Mouse (Mus musculus): ENCODE results near the gene Rnf34. TPM values are rescaled to one million over a fixed set of nuclear protein-coding genes. Genes with fewer than 3 reads are reported as not detected.

Rnf34 gene
- total RNA-seq, 2 experiments from 2014 or later: 10.1 to 15.6 TPM

DNA sequence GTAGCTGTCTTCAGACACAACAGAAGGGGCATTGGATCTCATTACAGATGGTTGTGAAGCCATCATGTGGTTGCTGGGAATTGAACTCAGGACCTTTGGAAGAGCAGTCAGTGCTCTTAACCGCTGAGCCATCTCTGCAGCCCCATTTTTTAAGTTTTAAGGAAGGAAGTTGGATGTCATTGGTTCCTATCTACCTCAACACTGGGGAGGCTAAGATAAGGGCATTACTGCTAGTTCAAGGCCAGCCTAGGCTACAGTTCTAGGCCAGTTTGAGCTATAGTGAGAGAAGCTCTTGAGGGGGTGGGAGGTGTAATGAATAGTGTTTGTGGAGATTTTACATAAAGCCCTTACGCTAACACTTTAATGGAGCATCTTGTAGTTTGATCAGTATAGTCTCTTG, 13.2 kb downstream of the Rnf34 start:
- no peak for ATAC-seq (replicated peaks; ENCODE audit: poor library complexity)

GRCm38 (mm10) chr5:122872626-122873025, 22.8 kb downstream of the Rnf34 start:
- no peak for ATAC-seq (replicated peaks; ENCODE audit: poor library complexity)

- ATAC-seq (replicated peaks; ENCODE audit: poor library complexity): no peak
Measured at GRCm38 (mm10) chr5:122873573-122873972, 23.7 kb downstream of the Rnf34 start.

GRCm38 (mm10) chr5:122874359-122874758, 24.5 kb downstream of the Rnf34 start:
- no peak for ATAC-seq (replicated peaks; ENCODE audit: poor library complexity)

DNA sequence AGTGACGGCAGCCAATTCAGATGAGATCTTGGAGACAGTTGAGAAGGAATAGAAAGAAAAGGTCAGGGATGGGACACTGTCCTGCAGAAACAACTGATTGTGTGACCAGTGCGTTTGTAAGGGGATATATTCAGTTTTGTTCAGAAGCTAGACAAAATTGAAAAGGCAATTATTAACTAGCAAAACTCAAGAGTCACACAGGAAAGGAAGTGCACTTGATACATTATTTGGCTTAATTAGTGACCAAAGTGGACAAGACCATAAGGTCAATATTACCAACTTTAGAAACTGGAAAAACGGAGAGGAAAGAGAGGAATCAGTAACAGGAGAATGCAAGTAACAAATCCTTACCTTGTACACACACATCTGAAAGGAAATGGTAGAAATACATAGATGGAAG, 26.8 kb downstream of the Rnf34 start:
- ATAC-seq (replicated peaks; ENCODE audit: poor library complexity): no peak

DNA sequence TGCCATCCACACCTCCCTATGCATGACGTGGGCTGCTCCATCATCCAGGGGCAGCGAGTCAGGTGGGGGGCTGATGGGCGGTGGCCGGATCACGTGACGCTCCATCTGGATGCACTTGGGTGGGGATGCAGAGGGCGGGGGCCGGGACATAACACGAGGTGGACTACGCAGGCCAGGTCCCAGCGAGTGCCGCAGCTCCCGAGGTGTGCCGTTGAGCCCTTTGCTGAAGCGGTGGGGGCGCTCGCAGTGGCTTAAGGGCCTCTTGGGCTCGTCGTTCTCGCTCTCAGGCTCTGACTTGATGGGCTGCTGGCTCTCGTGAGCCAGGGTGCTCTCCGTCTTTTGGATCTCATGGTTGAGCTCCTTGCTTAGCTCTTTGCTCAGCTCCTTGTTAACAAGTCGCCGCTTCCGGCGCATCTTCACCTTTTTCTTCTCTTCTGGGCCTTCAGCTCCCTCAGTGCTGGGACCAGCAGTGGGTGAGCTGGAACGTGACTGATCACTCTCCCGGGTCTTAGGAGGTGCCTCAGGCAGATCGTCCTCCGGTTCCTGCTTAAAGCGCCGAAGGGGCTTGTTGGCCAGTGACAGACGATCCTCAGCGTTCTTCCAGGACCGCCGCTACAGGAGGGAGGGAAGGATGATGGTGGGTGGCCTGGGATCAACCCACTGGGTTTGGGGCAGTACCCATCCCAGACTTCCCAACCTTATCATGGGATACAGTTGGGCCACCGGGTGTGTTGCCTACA, 30.6 kb downstream of the Rnf34 start:
- no peak for ATAC-seq (replicated peaks; ENCODE audit: poor library complexity)

- peak; percentile 81 for ATAC-seq (replicated peaks; ENCODE audit: poor library complexity)
Measured at GRCm38 (mm10) chr5:122881313-122881712, 31.5 kb downstream of the Rnf34 start.

GRCm38 (mm10) chr5:122882256-122883050, 32.6 kb downstream of the Rnf34 start:
- no peak for ATAC-seq (replicated peaks; ENCODE audit: poor library complexity)

GRCm38 (mm10) chr5:122883237-122883636, 33.4 kb downstream of the Rnf34 start:
- ATAC-seq (replicated peaks; ENCODE audit: poor library complexity): no peak

GRCm38 (mm10) chr5:122883652-122884235, 33.9 kb downstream of the Rnf34 start:
- no peak for ATAC-seq (replicated peaks; ENCODE audit: poor library complexity)

GRCm38 (mm10) chr5:122884594-122885348, 34.9 kb downstream of the Rnf34 start:
- no peak for ATAC-seq (replicated peaks; ENCODE audit: poor library complexity)

- no peak for ATAC-seq (replicated peaks; ENCODE audit: poor library complexity)
Measured at GRCm38 (mm10) chr5:122887033-122887432, 37.2 kb downstream of the Rnf34 start.

- no peak for ATAC-seq (replicated peaks; ENCODE audit: poor library complexity)
Measured at GRCm38 (mm10) chr5:122887926-122888611, 38.2 kb downstream of the Rnf34 start.

DNA sequence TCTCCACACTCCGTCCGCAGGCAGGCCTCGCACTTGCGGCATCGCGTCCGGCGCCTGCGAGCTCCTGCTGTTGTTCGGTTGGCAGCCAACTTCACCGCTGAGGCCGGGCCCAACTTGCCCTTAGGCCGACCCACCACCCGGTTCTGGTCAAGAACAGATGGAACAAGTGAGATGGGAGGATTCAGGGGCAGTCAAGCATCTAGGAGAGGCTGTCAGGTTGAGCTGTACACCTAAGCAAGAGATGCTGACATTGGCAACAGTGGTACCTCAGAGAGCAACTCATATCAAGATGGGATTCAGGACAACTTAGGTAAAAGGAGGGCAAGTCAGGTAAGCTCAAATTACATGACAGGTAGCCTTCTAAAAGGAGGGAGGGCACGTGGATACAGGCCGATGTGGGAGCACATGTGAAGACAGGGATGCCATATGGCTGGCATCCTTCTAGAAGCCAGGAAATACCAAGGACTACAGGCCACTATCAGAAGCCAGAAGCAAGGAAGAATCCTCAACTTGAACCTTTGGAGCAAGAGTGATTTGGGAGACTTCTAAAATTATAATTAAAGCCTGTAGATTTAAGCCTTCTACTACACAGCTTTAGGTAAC, 38.9 kb downstream of the Rnf34 start:
- ATAC-seq (replicated peaks; ENCODE audit: poor library complexity): no peak

- ATAC-seq (replicated peaks; ENCODE audit: poor library complexity): no peak
Measured at GRCm38 (mm10) chr5:122890396-122890795, 40.5 kb downstream of the Rnf34 start.

DNA sequence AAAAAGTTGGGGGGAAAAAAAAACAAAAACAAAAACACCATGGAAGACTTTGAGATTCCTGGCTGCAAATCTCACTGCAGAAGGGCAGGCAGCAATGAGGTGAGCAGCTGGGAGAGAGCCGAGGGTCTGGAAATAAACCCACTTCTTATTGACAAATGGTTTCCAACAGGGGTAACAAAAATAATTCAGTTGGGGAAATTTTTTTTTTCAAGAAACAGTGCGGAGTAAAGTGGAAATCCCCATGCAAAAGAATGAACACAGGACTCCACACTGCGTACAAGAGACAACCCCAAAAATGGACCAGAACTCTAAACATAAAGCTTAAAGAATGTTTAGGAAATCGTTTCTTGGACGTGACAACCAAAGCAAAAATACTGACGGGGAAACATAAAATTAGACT, 43.4 kb downstream of the Rnf34 start:
- no peak for ATAC-seq (replicated peaks; ENCODE audit: poor library complexity)

GRCm38 (mm10) chr5:122894007-122894637, 44.3 kb downstream of the Rnf34 start:
- peak; percentile 79 for ATAC-seq (replicated peaks; ENCODE audit: poor library complexity)

- ATAC-seq (replicated peaks; ENCODE audit: poor library complexity): peak; percentile 27; the same call in 1 of the 2 replicates
Measured at GRCm38 (mm10) chr5:122894821-122895220, 45.0 kb downstream of the Rnf34 start.

DNA sequence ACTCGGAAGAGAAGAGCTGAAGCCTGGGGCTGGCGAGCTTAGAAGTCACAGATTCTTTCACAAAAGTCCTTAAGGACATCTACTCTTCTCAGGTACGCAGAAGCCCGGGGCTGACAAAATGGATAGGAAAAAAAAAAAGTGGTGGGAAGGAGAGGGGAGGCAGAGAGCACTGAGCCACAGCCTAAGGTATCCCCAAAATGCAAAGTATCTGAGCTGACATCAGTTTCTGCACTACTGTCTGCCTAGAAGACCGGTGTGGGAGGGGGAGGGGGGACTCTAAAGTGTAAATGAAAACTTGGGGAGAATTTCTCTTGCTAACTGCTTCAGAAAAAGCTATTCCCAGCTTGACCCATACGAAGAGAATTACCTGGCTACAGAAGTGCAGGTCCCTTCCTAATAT, 48.3 kb downstream of the Rnf34 start:
- ATAC-seq (replicated peaks; ENCODE audit: poor library complexity): no peak
